Mouse (Mus musculus) yolk sac, embryonic 10.5 days (tissue): ENCODE measurements around the gene Ppp4r3a.
A peak's percentile ranks its signal among the peaks of the same experiment; 100 is the strongest.
"Not testable (repeated sequence)": the region's sequence is repeated elsewhere in the genome, so short reads cannot be mapped to it uniquely, and the experiment has no call there.

Experiments
- DNase-seq: peaks from one replicate; pipeline ENCODE4 v3.0.0-alpha.2; 2017; ENCODE audit warnings: low spot score

Ppp4r3a gene

GRCm38 (mm10) chr12:101083076-101083838 is at the start of gene Ppp4r3a:
Gene Ppp4r3a, minus strand, starts transcription at chr12:101083702.
- DNase-seq: peak; percentile 98

- DNase-seq: no peak
Observed at GRCm38 (mm10) chr12:101123013-101123412, 39.5 kb upstream of the Ppp4r3a start.

GRCm38 (mm10) chr12:101122066-101122465 is 38.6 kb upstream of the Ppp4r3a start:
- DNase-seq: not testable (repeated sequence)

DNA sequence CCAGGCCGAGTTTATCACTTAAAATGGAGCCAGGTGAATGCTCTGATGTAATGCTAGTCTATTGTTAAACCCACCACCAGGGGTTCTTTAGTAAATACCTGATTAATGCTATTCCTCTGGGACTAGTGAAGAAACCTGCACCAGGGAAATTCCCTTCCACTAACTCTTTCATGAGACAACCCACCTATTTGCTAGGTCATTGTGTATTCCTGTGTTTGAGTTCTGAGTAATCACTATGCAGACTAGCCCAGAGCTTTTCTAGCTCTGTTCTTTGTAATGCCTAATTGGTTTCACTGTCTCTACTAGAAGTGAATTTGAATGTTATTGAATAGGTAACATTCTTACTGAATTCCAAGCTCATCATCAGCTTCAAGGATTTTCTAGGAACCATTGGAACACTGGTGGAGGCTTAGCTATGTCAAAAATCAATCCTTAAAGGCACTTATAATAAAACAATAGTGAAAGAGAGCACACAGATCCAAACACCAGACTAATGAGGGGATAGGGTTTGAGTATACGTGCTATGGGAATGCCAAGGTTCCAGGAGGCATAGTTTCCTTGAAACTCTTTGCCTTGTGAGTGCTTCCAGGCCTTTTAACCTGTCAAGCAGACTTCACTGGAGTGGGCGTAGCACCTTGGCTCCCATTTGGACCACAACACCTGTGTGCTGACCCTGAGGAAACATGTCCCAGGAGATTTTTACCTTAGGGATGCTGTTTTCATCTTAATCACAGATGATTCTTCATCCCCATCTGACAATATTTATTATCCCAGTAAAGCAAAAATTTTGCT is 26.5 kb upstream of the Ppp4r3a start:
- not testable (repeated sequence) for DNase-seq

DNA sequence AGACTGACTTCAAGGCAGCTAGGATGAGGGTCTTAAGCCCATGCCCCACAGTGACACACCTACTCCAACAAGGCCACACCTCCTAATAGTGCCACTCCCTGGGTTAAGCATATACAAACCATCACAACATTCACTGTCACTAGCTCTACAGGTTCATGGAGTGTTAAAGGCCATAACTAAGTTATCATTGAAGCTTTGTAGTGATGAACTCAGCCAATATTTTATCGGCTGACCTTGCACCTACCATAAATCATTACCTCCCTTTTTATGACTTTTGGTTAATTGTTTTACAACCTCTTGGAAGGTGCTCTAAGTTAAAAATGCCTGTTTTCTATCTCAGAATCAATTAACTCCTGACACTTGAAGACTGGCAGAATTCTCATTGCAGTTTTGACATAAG is 24.2 kb upstream of the Ppp4r3a start:
- DNase-seq: no peak

- no peak for DNase-seq
Observed at GRCm38 (mm10) chr12:101105571-101105970, 22.1 kb upstream of the Ppp4r3a start.

GRCm38 (mm10) chr12:101102648-101103047 is 19.1 kb upstream of the Ppp4r3a start:
- DNase-seq: no peak

DNA sequence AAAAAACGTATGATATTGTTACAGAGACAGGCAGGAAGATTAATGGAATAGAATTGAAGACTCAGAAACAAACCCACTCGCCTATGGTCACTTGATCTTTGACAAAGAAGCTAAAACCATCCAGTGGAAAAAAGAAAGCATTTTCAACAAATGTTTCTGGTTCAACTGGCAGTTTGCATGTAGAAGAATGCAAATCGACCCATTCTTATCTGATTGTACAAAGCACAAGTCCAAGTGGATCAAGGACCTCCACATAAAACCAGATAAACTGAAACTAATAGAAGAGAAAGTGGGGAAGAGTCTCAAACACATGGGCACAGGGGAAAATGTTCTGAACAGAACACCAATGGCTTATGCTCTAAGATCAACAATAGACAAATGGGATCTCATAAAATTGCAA is 10.2 kb upstream of the Ppp4r3a start:
- DNase-seq: not testable (repeated sequence)

DNA sequence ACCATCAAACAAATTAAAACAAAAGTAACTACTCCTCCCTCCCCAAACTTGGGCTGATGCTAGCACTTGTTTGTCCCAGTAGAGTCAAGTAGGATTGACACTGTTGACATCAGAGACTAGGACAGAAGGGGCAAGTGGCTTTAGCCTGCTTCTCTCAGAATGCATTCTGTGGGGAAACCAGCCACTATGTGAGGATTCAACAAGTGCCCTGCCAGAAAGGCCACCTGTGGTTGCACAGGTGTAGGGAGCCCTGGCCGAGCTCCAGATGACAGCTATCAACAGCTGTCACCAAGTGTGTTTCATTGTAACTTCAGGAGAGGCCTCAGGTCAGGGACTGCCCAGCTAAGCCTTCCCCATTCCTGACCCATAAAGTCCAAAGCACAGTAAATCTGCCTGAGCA is 6.5 kb upstream of the Ppp4r3a start:
- no peak for DNase-seq

DNA sequence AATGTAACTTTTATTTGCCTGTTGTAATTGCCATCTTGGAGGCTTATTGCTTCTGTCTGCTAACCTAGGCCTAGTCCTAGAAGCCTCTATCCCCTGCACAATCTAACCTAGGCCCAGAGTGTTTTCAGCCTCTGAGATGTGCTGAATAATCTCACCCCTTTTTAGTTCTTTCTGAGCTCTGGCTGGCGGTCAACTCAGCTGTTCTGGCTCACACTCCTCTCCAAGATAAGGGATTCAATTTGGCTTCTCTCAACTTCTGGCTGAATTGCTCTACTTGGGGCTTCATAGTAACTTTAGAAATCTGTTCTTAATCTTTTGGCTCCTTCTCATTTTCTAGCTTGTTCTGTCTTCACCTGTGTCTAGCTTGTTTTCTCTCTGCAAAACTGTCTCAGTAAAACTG is 3.9 kb upstream of the Ppp4r3a start:
- no peak for DNase-seq

DNA sequence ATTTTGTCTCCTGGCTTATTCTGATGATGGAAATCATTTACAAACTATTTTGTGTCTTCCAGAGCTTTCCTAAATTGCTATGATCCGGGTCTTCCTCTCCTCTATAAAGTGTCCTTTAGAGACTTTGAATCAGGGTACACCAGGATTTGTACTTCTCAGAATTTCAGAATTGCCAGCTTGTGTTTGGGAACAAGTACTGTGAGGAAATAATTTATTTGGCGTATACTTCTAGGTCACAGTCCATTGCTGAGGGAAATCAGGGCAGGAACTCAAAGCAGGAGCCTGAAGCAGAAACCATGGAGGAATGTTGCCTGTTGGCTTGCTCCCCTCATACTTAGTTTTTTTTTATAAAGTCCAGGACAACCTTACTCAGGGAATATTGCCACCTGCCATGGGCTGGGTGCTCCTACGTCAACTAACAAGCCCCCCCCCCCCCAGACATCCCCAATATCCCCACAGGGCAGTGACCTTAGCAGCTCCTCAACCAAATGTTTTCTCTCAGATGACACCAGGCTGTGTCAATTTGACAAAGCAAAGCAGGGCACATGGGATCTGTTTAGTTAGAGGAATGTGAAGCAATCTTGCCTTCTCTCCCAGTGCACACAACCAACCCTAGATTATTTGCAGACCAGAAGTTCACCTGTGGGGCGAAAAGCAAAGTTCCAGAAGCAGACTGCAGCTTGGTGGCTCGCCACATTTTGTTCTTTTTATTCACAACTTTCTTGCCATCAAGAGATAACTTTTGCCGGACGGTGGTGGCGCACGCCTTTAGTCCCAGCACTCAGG is 1.6 kb upstream of the Ppp4r3a start:
- DNase-seq: peak; percentile 69

DNA sequence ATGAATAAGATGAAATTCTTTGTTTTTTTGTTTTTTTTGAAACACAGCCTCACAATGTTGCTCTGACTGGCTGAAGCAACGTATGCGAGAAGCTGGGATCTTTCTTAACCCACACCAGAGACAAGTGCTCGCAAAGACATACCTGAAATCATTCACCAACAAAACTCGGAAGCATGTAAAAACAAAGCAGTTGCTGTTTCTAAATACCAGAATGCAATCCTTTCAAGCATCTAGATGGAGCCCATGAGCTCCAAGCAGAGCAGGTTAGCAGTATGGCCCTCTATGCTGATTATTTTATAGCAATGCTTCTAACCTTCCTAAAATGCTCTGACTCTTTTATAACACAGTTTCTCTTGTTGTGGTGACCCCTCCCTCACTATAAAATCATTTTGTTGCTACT is 735 bp upstream of the Ppp4r3a start:
- no peak for DNase-seq

DNA sequence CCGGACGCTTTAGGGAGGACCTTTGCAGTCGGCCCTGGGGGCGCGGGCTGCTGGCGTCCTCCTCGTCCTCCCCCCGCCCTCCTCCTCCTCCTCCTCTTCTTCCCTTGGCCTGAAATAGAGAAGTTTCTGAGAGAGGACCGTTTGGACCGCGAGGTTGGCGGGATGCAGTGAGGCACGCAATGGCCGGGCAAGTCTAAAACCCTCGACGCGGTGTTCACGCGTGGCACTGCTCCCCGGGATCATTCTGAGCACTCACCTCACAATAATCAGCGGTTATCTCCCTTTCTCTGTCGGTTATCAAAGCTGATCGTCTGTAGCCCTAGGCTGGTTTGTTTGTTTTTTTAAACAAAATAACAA is 315 bp upstream of the Ppp4r3a start:
- DNase-seq: no peak

- DNase-seq: peak; percentile 47
Observed at GRCm38 (mm10) chr12:101082296-101083075, 1.0 kb downstream of the Ppp4r3a start.

GRCm38 (mm10) chr12:101077955-101078354 is 5.5 kb downstream of the Ppp4r3a start:
- DNase-seq: no peak

DNA sequence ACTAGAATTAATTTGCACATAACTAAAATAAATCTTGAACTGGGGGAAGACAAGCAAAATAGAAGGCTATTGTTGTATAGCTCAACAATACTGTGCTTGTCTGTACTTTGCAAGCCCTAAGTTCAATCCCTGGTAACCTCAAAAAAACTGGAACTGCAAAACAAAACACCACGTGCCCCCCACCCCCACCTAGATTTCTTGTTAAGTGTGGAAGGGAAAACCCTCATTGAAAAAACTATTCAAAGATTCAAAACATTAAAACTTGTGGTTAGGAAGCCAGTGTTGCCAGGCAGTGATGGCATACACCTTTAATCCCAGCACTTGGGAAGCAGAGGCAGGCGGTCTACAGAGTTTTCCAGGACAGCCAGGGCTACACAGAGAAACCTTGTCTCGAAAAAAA is 8.1 kb downstream of the Ppp4r3a start:
- no peak for DNase-seq

GRCm38 (mm10) chr12:101074821-101075429 is 8.6 kb downstream of the Ppp4r3a start:
- no peak for DNase-seq

GRCm38 (mm10) chr12:101069813-101070212 is 13.7 kb downstream of the Ppp4r3a start:
- DNase-seq: no peak

DNA sequence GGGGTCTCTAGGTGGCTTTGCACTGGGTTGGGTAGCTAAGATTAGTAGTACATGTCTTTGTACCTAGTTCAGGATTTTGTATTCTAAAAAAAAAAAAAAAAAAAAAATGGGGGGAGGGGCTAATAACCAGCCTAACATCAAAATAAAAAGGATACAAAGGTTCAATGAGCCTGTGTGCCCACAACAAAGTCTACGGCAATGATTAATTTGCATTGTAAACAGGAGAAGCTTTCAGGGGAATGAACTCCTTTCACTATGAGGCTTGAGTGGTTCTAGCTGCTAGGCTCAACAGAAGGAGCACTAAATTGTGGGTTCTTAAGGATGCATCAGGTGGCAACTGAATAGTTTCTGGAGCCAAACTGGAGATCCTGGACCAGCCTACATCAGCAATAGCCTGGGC is 17.2 kb downstream of the Ppp4r3a start:
- no peak for DNase-seq

GRCm38 (mm10) chr12:101039956-101040355 is 43.5 kb downstream of the Ppp4r3a start:
- no peak for DNase-seq

GRCm38 (mm10) chr12:101028954-101029731 is 54.4 kb downstream of the Ppp4r3a start, which contains the start of gene Ccdc88c:
Gene Ccdc88c, minus strand, starts transcription at chr12:101029056.
- DNase-seq: peak; percentile 89
